Mouse (Mus musculus): ENCODE data around the gene Cacna1i. TPM values are rescaled to one million over a fixed set of nuclear protein-coding genes. Genes with fewer than 3 reads are reported as not detected.

Gene Cacna1i
- polyA plus RNA-seq, 1 experiment from 2014 or later: 0.84 TPM

DNA sequence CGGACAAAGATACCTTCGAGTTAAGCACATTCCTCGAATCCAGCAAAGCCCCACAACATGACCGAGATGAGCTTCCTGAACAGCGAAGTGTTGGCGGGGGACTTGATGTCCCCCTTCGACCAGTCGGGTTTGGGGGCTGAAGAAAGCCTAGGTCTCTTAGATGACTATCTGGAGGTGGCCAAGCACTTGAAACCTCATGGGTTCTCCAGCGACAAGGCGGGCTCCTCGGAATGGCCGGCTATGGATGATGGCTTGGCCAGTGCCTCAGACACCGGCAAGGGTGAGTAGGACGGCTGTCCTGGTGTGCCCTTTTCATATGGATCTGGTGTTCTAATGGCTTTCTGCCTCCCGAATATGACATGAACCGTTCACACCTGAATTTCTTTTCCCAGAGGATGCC is 30.8 kb upstream of the Cacna1i start:
- peak overlapping the region; percentile 95 for H3K4me2 ChIP-seq (ENCODE audit: low read length)

DNA sequence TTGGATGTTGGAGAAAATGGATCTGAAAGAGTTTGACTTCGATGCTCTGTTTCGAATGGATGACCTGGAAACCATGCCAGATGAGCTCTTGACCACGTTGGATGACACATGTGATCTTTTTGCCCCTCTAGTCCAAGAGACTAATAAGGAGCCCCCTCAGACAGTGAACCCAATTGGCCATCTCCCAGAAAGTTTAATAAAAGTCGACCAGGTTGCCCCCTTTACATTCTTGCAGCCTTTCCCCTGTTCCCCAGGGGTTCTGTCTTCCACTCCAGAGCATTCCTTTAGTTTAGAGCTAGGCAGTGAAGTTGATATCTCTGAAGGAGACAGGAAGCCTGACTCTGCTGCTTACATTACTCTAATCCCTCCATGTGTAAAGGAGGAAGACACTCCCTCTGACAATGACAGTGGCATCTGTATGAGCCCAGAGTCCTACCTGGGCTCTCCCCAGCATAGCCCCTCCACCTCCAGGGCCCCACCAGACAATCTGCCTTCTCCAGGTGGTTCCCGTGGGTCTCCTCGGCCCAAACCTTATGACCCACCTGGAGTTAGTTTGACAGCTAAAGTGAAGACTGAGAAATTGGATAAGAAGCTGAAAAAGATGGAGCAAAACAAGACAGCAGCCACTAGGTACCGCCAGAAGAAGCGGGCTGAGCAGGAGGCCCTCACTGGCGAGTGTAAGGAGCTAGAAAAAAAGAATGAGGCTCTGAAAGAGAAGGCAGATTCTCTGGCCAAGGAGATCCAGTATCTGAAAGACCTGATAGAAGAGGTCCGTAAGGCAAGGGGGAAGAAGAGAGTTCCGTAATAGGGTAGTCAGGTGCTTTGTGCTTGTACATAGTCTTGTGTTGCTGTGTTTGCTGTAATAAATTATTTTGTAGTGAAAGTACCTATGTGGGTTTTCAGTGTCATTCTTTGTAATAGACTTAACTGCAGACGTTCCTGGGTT is 30.1 kb upstream of the Cacna1i start:
- H3K4me3 ChIP-seq (ENCODE audit: low read length): peak overlapping the region; percentile 96
- H3K4me1 ChIP-seq (ENCODE audit: control insufficient read depth, insufficient read depth, low read depth, low read length): peaks cover 26% of the 10 kb centered on the region
- 61% methylated on average over 12 of the region's 12 CpGs for WGBS
- no peaks in the 10 kb centered on the region for H3K9me3 ChIP-seq (ENCODE audit: control insufficient read depth, low read length)
- H3K27me3 ChIP-seq (replicated peaks; ENCODE audit: control insufficient read depth, insufficient read depth, low read length): no peaks in the 10 kb centered on the region
- peak overlapping the region; percentile 95 for H3K4me2 ChIP-seq (ENCODE audit: low read length)
- ATAC-seq: no peak
- peaks cover 23% of the 10 kb centered on the region for H3K36me3 ChIP-seq (ENCODE audit: control insufficient read depth, insufficient read depth, low read length)
- peak overlapping the region; percentile 100 for H3K9ac ChIP-seq (ENCODE audit: low read depth, low read length)
- H3K27ac ChIP-seq (ENCODE audit: low read depth, low read length): peak overlapping the region; percentile 100

More for the DNA sequence above, 30.8 kb upstream of the Cacna1i start:
- Histone ChIP-seq H3K4me1 (ENCODE audit: control insufficient read depth, insufficient read depth, low read depth, low read length) (peaks cover 26% of the 10 kb centered on the region), H3K27ac (ENCODE audit: low read depth, low read length) (peak overlapping the region; percentile 100), H3K9me3 (ENCODE audit: control insufficient read depth, low read length) (no peaks in the 10 kb centered on the region), H3K27me3 (replicated peaks; ENCODE audit: control insufficient read depth, insufficient read depth, low read length) (no peaks in the 10 kb centered on the region), H3K36me3 (ENCODE audit: control insufficient read depth, insufficient read depth, low read length) (peaks cover 23% of the 10 kb centered on the region), H3K4me3 (ENCODE audit: low read length) (peak overlapping the region; percentile 96), H3K9ac (ENCODE audit: low read depth, low read length) (peak overlapping the region; percentile 100)
- ATAC-seq: no peak
- 9% methylated on average over 16 of the region's 16 CpGs for WGBS

DNA sequence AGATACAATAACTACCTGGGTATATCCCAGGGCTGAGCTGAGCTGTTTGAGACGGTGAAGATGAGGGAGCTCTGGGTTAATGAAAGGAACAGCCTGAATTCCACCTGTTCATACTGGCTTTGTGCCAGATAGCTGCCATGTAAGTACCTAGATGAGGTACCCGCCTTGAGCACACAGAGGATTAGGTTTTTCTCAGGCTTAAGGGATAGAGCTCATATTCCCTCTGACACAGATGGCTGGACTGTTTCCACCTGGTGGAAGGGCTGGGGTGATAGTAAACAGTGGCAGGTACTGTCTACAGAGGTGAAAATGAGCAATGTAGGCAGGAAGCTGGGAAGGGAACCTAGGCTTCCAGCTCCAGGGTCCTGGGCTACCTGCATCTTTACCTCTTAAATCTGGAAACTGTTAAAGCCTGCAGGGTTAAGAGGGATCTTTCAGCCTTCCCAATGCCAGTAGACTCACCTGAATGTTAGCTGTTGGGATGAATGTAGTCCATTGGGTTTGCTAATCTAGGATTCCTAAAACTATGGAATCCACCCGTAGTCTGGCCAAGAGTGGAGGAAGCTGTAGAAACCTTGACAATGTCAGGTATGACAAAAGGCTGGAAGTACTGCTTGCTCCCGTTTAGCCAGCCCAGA is 29.3 kb upstream of the Cacna1i start:
- no peak overlapping the region for H3K4me3 ChIP-seq (ENCODE audit: low read length)
- peak overlapping the region; percentile 95 for H3K4me2 ChIP-seq (ENCODE audit: low read length)
- WGBS: 21% methylated on average over 4 of the region's 4 CpGs
- peaks cover 29% of the 10 kb centered on the region for H3K4me1 ChIP-seq (ENCODE audit: control insufficient read depth, insufficient read depth, low read depth, low read length)
- peaks cover 23% of the 10 kb centered on the region for H3K36me3 ChIP-seq (ENCODE audit: control insufficient read depth, insufficient read depth, low read length)
- H3K27me3 ChIP-seq (replicated peaks; ENCODE audit: control insufficient read depth, insufficient read depth, low read length): no peaks in the 10 kb centered on the region
- ATAC-seq: no peak
- 0 out of 2 replicates have a peak overlapping the region, but pooled peaks have one; percentile 4 for H3K9ac ChIP-seq (ENCODE audit: low read depth, low read length)
- no peaks in the 10 kb centered on the region for H3K9me3 ChIP-seq (ENCODE audit: control insufficient read depth, low read length)
- H3K27ac ChIP-seq (ENCODE audit: low read depth, low read length): peak overlapping the region; percentile 1; the same call in 1 of the 2 replicates

DNA sequence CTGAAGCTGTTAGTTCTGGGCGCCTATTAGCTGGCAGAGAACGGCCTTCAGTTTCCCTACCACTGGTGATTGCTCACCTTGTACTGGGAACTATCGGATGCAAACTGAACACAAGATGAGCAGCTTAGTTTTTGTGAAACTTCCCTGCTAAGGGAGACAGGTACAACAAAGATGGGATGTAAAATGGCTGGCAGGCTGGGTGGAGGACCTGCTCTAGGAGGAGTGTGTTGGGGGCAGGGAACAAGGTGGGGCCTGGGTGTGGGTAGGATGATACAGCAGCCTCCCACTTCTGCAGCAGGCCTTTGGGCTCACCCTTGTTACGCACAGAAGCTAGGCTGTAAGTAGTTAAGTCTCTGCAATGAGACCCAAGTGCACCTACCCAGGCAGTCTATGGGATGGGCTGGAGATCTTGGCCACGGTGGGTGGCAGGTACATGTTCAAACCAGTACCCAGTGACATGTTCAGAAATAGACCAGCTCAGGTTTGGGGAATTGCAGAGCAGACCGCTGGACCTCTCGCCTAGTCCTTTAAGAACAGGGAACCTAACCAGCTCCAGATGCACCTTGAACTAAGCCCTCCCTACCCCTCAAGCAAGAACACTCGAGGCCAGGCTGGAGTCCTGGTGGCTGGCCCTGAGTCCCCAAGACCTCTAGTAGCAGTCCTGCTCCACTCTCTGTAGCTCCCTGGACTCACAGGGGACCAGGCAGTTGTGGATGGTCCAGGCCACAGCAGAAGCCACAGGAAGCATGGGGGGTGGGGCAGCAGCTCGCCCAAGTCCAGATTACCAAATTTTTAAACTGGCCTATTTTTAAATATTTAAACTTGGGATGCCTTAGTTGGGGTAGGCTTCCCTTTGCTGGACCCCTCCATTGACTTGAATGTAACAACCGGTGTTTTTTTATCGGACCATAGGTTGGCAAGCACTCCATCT is 28.5 kb upstream of the Cacna1i start:
- Histone ChIP-seq H3K27ac (ENCODE audit: low read depth, low read length) (peak overlapping the region; percentile 45; the same call in 1 of the 2 replicates), H3K9me3 (ENCODE audit: control insufficient read depth, low read length) (no peaks in the 10 kb centered on the region), H3K27me3 (replicated peaks; ENCODE audit: control insufficient read depth, insufficient read depth, low read length) (no peaks in the 10 kb centered on the region), H3K9ac (ENCODE audit: low read depth, low read length) (peak overlapping the region; percentile 20; the same call in 1 of the 2 replicates), H3K4me2 (ENCODE audit: low read length) (no peak overlapping the region), H3K4me1 (ENCODE audit: control insufficient read depth, insufficient read depth, low read depth, low read length) (peaks cover 37% of the 10 kb centered on the region), H3K4me3 (ENCODE audit: low read length) (no peak overlapping the region), H3K36me3 (ENCODE audit: control insufficient read depth, insufficient read depth, low read length) (peaks cover 23% of the 10 kb centered on the region)
- WGBS: 61% methylated on average over 11 of the region's 11 CpGs
- no peak for ATAC-seq

DNA sequence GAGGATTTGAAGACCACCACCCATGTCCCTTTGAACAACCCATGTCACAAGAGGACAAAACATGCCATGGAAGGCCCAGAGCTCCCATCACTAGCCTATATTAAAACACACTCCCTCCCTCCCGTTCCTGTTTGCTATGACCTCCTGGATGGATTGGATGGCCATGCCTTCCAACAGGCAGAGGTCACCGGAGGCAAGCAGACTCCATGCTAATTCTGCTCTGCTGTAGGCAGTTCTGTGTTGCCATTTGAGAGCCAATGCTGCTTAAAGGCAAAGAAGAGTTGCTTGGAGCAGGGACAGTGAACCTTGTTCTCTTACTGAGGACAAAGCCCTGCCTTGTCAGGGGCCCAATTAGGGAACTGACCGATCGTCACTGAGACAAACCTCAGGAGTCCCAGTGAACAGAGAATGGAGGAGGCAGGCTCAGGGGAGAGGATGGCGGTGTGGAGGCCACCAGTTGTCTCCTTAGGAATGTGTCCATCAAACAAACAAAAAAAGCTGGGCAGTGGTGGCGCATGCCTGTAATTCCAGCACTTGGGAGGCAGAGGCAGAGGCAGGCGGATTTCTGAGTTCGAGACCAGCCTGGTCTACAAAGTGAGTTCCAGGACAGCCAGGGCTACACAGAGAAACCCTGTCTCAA is 27.5 kb upstream of the Cacna1i start:
- 65% methylated on average over 8 of the region's 8 CpGs for WGBS
- Histone ChIP-seq H3K9ac (ENCODE audit: low read depth, low read length) (no peak overlapping the region), H3K4me1 (ENCODE audit: control insufficient read depth, insufficient read depth, low read depth, low read length) (peaks cover 31% of the 10 kb centered on the region), H3K4me3 (ENCODE audit: low read length) (no peak overlapping the region), H3K4me2 (ENCODE audit: low read length) (no peak overlapping the region), H3K9me3 (ENCODE audit: control insufficient read depth, low read length) (no peaks in the 10 kb centered on the region), H3K27ac (ENCODE audit: low read depth, low read length) (peak overlapping the region; percentile 10; the same call in 1 of the 2 replicates), H3K27me3 (replicated peaks; ENCODE audit: control insufficient read depth, insufficient read depth, low read length) (no peaks in the 10 kb centered on the region), H3K36me3 (ENCODE audit: control insufficient read depth, insufficient read depth, low read length) (peaks cover 23% of the 10 kb centered on the region)
- no peak for ATAC-seq

DNA sequence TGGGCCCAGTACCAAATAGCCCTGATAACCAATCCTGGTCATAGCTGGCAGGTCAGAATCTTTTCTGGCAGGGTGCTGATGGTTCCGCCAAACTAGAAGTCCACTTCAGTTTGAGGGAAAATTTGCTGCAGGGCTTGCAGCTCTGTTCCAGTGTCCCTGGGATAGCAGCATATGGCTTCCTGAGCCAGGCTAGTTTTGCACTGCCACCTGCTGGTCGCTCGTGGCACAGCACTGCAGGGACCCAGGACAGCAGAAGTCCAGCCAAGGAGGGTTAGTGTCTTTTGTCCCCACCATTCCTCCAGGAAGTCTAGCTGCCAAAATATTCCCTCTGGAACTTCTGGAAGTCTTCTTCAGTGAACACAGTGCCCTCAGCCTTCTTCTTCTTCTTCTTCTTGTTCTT is 26.4 kb upstream of the Cacna1i start:
- Histone ChIP-seq H3K27ac (ENCODE audit: low read depth, low read length) (no peak overlapping the region), H3K9me3 (ENCODE audit: control insufficient read depth, low read length) (no peaks in the 10 kb centered on the region), H3K36me3 (ENCODE audit: control insufficient read depth, insufficient read depth, low read length) (peaks cover 23% of the 10 kb centered on the region), H3K4me1 (ENCODE audit: control insufficient read depth, insufficient read depth, low read depth, low read length) (peaks cover 31% of the 10 kb centered on the region), H3K4me2 (ENCODE audit: low read length) (no peak overlapping the region), H3K27me3 (replicated peaks; ENCODE audit: control insufficient read depth, insufficient read depth, low read length) (no peaks in the 10 kb centered on the region), H3K4me3 (ENCODE audit: low read length) (no peak overlapping the region), H3K9ac (ENCODE audit: low read depth, low read length) (no peak overlapping the region)
- ATAC-seq: no peak
- 23% methylated on average over 3 of the region's 3 CpGs for WGBS

DNA sequence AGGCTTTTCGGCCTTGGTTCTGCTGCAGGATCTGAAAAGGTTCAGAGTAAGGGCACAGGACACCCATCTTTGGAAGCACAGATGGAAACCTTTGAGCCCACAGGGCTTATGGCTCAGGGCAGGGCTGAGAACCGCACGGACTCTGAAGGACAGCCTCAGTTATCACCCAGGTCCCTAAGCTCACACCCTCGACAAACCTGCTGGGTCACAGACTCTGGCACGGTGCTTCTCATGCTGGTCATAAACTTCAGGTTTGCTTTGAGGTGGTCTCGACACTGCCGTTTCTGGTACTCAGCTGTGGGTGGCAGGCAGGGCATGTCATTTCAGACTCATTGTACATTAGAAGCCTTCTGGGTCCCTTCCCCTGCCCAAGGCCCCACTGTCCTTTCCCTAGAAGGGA is 25.9 kb upstream of the Cacna1i start:
- Histone ChIP-seq H3K4me1 (ENCODE audit: control insufficient read depth, insufficient read depth, low read depth, low read length) (peaks cover 31% of the 10 kb centered on the region), H3K9ac (ENCODE audit: low read depth, low read length) (no peak overlapping the region), H3K27ac (ENCODE audit: low read depth, low read length) (no peak overlapping the region), H3K4me3 (ENCODE audit: low read length) (no peak overlapping the region), H3K9me3 (ENCODE audit: control insufficient read depth, low read length) (no peaks in the 10 kb centered on the region), H3K36me3 (ENCODE audit: control insufficient read depth, insufficient read depth, low read length) (peaks cover 23% of the 10 kb centered on the region), H3K4me2 (ENCODE audit: low read length) (no peak overlapping the region), H3K27me3 (replicated peaks; ENCODE audit: control insufficient read depth, insufficient read depth, low read length) (no peaks in the 10 kb centered on the region)
- ATAC-seq: no peak
- WGBS: 86% methylated on average over 7 of the region's 7 CpGs
